12 mouse cellular contexts compared by ENCODE assay signal in genomic region chr2:24659150-24659775, GRCm38 (mm10).
"Had no signal": no experiment of that assay in that cellular context is flagged by ENCODE, and none has a peak within 500 bp of the region (broad histone marks: within the 10 kb centered on the region; RNA-seq: fewer than 3 reads in every experiment).

No protein-coding gene starts in this region.

- H3K27me3 ChIP-seq: kidney, embryonic 15.5 days; limb, embryonic 13.5 days; midbrain, embryonic 12.5 days; neural tube, embryonic 13.5 days had no signal

- H3K4me1 ChIP-seq: kidney, embryonic 15.5 days; limb, embryonic 13.5 days had no signal

- H3K4me3 ChIP-seq: kidney, embryonic 15.5 days; limb, embryonic 13.5 days; midbrain, embryonic 12.5 days; neural tube, embryonic 13.5 days had no signal

- H3K4me2 ChIP-seq: kidney, embryonic 15.5 days; limb, embryonic 13.5 days; lung, embryonic 14.5 days; midbrain, embryonic 12.5 days; neural tube, embryonic 13.5 days had no signal

- DNase-seq: kidney, adult 18-20 months; kidney, postnatal 14 days; left cerebral cortex, postnatal 4 days; lung, embryonic 14.5 days; thymus, postnatal 14 days had no signal

- ATAC-seq: midbrain, embryonic 16.5 days had no signal

- H3K27ac ChIP-seq: kidney, embryonic 15.5 days; limb, embryonic 13.5 days; liver, embryonic 14.5 days; midbrain, embryonic 12.5 days; neural tube, embryonic 13.5 days; stomach, postnatal 0 days had no signal

- H3K9ac ChIP-seq: kidney, embryonic 15.5 days; limb, embryonic 13.5 days; liver, embryonic 14.5 days; lung, embryonic 14.5 days; midbrain, embryonic 12.5 days; neural tube, embryonic 13.5 days had no signal

- H3K36me3 ChIP-seq: kidney, embryonic 15.5 days; limb, embryonic 13.5 days; midbrain, embryonic 12.5 days had no signal

- H3K9me3 ChIP-seq: kidney, embryonic 15.5 days; limb, embryonic 13.5 days; midbrain, embryonic 12.5 days; neural tube, embryonic 13.5 days had no signal
